Mouse (Mus musculus) MEL (cell line): Measurements from ENCODE around the gene Gm37240. TPM values are rescaled to one million over a fixed set of nuclear protein-coding genes. Genes with fewer than 3 reads are reported as not detected.

Experiments
- DNase-seq: peaks from one replicate; pipeline ENCODE4 v3.0.0; 2011; ENCODE audit warnings: low read depth, low spot score
- H3K27ac ChIP-seq: 2 replicates; pipeline ENCODE4 v1.5.1; 2012; ENCODE audit warnings: low read depth, mild to moderate bottlenecking, control low read depth, low read length, moderate library complexity; ENCODE audit not compliant: control insufficient read depth
- H3K27me3 ChIP-seq, 2 experiments: fragments of 150-350 bp in 1 of 2; sonication (generic) in 1 of 2; 2 replicates each; pipeline ENCODE4 v1.6.1; 2012; ENCODE audit warnings: low read length in 2 of 2, mild to moderate bottlenecking in 2 of 2, improper control_type of control experiment in 1 of 2, moderate library complexity in 1 of 2; ENCODE audit not compliant: insufficient read depth in 2 of 2, control insufficient read depth in 1 of 2
- H3K36me3 ChIP-seq, 2 experiments: 2 replicates each; pipeline ENCODE4 v1.6.1; 2012 to 2014; ENCODE audit warnings: low read length in 2 of 2, improper control_type of control experiment in 1 of 2, inconsistent platforms in 1 of 2, mild to moderate bottlenecking in 1 of 2; ENCODE audit not compliant: insufficient read depth in 2 of 2, control insufficient read depth in 1 of 2
- H3K4me1 ChIP-seq, 2 experiments: fragments of 150-350 bp in 1 of 2; sonication (generic) in 1 of 2; 2 replicates each; pipeline ENCODE4 v1.6.1; 2012; ENCODE audit warnings: low read length in 2 of 2, improper control_type of control experiment in 1 of 2, mild to moderate bottlenecking in 1 of 2; ENCODE audit not compliant: insufficient read depth in 2 of 2, control insufficient read depth in 1 of 2
- H3K4me3 ChIP-seq, 2 experiments: fragments of 150-350 bp in 1 of 2; sonication (generic) in 1 of 2; 2 replicates each; pipeline ENCODE4 v1.5.1; 2012; ENCODE audit warnings: low read depth in 2 of 2, low read length in 2 of 2, mild to moderate bottlenecking in 2 of 2, moderate library complexity in 2 of 2, control low read depth in 1 of 2, improper control_type of control experiment in 1 of 2; ENCODE audit not compliant: control insufficient read depth in 1 of 2, insufficient read depth in 1 of 2
- H3K79me2 ChIP-seq: 2 replicates; pipeline ENCODE4 v1.6.1; 2012; ENCODE audit warnings: mild to moderate bottlenecking, low read length, moderate library complexity; ENCODE audit not compliant: control insufficient read depth, poor library complexity, insufficient read depth
- H3K9ac ChIP-seq: 2 replicates; pipeline ENCODE4 v1.6.1; 2012; ENCODE audit warnings: low read depth, mild to moderate bottlenecking, control low read depth, low read length, moderate library complexity; ENCODE audit not compliant: control insufficient read depth, poor library complexity, severe bottlenecking
- H3K9me3 ChIP-seq: fragments of 150-350 bp; sonication (generic); replicated peaks from 2 replicates; pipeline ENCODE4 v1.6.1; 2012; ENCODE audit warnings: mild to moderate bottlenecking, low read length, improper control_type of control experiment, moderate library complexity; ENCODE audit not compliant: insufficient read depth
- BHLHE40 ChIP-seq: IDR thresholded peaks from 2 replicates; pipeline ENCODE4 v1.6.1; 2012; ENCODE audit warnings: low read depth, mild to moderate bottlenecking, inconsistent platforms, low read length, improper control_type of control experiment, borderline replicate concordance
- CHD1 ChIP-seq: IDR thresholded peaks from 2 replicates; pipeline ENCODE4 v1.6.1; 2012; ENCODE audit warnings: low read depth, mild to moderate bottlenecking, inconsistent platforms, low read length, improper control_type of control experiment
- CTCF ChIP-seq, 3 experiments: IDR thresholded peaks in 2 of 3; conservative IDR thresholded peaks in 1 of 3; 2 replicates each; pipeline ENCODE4 v1.5.1; 2011 to 2012; ENCODE audit warnings: low read length in 3 of 3, low read depth in 2 of 3, mild to moderate bottlenecking in 2 of 3, improper control_type of control experiment in 1 of 3, inconsistent platforms in 1 of 3, mixed read lengths in 1 of 3, moderate library complexity in 1 of 3; ENCODE audit not compliant: control insufficient read depth in 1 of 3, insufficient read depth in 1 of 3, poor library complexity in 1 of 3, severe bottlenecking in 1 of 3
- ELF1 ChIP-seq: IDR thresholded peaks from 2 replicates; pipeline ENCODE4 v1.6.1; 2014; ENCODE audit warnings: low read depth, mild to moderate bottlenecking, inconsistent platforms, low read length, improper control_type of control experiment, moderate library complexity
- EP300 ChIP-seq, 2 experiments: IDR thresholded peaks; 2 replicates each; pipeline ENCODE4 v1.6.1; 2011; ENCODE audit warnings: improper control_type of control experiment in 2 of 2, low read length in 2 of 2, low read depth in 1 of 2, mild to moderate bottlenecking in 1 of 2
- GATA1 ChIP-seq: IDR thresholded peaks from 2 replicates; pipeline ENCODE4 v1.6.1; 2011; ENCODE audit warnings: low read depth, low read length, improper control_type of control experiment
- KAT2A ChIP-seq: conservative IDR thresholded peaks from 2 replicates; pipeline ENCODE4 v1.6.1; 2012; ENCODE audit warnings: low read depth, low read length, improper control_type of control experiment, inconsistent platforms
- MAX ChIP-seq: IDR thresholded peaks from 2 replicates; pipeline ENCODE4 v1.6.1; 2011; ENCODE audit warnings: low read length, improper control_type of control experiment
- MEF2A ChIP-seq: IDR thresholded peaks from 2 replicates; pipeline ENCODE4 v1.6.1; 2014; ENCODE audit warnings: low read depth, mild to moderate bottlenecking, inconsistent platforms, low read length, improper control_type of control experiment; ENCODE audit not compliant: poor library complexity, insufficient replicate concordance, severe bottlenecking; ENCODE audit errors: extremely low read depth
- MYB ChIP-seq: IDR thresholded peaks from 2 replicates; pipeline ENCODE4 v1.6.1; 2011; ENCODE audit warnings: mild to moderate bottlenecking, low read depth, low read length, improper control_type of control experiment
- MYC ChIP-seq: IDR thresholded peaks from 2 replicates; pipeline ENCODE4 v1.6.1; 2011; ENCODE audit warnings: low read depth, mild to moderate bottlenecking, low read length, improper control_type of control experiment, moderate library complexity
- NELFE ChIP-seq: IDR thresholded peaks from 2 replicates; pipeline ENCODE4 v1.6.1; 2011; ENCODE audit warnings: low read depth, low read length, improper control_type of control experiment
- NRF1 ChIP-seq: IDR thresholded peaks from 2 replicates; pipeline ENCODE4 v1.6.1; 2014; ENCODE audit warnings: low read depth, mild to moderate bottlenecking, inconsistent platforms, low read length, improper control_type of control experiment, moderate library complexity; ENCODE audit not compliant: poor library complexity, insufficient read depth, severe bottlenecking
- POLR2AphosphoS2 ChIP-seq: IDR thresholded peaks from 2 replicates; pipeline ENCODE4 v1.6.1; 2011; ENCODE audit warnings: low read length, improper control_type of control experiment
- POLR2AphosphoS5 ChIP-seq: IDR thresholded peaks from 2 replicates; pipeline ENCODE4 v1.6.1; 2012; ENCODE audit warnings: low read depth, borderline replicate concordance, mild to moderate bottlenecking, inconsistent platforms, low read length, moderate library complexity, mixed read lengths
- RCOR1 ChIP-seq: IDR thresholded peaks from 2 replicates; pipeline ENCODE4 v1.6.1; 2012; ENCODE audit warnings: low read depth, mild to moderate bottlenecking, inconsistent platforms, low read length, improper control_type of control experiment
- TAL1 ChIP-seq: IDR thresholded peaks from 2 replicates; pipeline ENCODE4 v1.6.1; 2012; ENCODE audit warnings: mild to moderate bottlenecking, inconsistent platforms, low read length, moderate library complexity, mixed read lengths
- TBP ChIP-seq: IDR thresholded peaks from 2 replicates; pipeline ENCODE4 v1.8.0; 2011; ENCODE audit warnings: low read depth, low read length, improper control_type of control experiment
- TCF12 ChIP-seq: IDR thresholded peaks from 2 replicates; pipeline ENCODE4 v1.6.1; 2014; ENCODE audit warnings: low read depth, mild to moderate bottlenecking, inconsistent platforms, low read length, improper control_type of control experiment, moderate library complexity
- USF2 ChIP-seq, 2 experiments: IDR thresholded peaks; 2 replicates each; pipeline ENCODE4 v1.6.1; 2011 to 2012; ENCODE audit warnings: improper control_type of control experiment in 2 of 2, low read length in 2 of 2, borderline replicate concordance in 1 of 2, inconsistent platforms in 1 of 2, low read depth in 1 of 2, mild to moderate bottlenecking in 1 of 2; ENCODE audit not compliant: insufficient read depth in 1 of 2
- polyA plus RNA-seq, 2 experiments: library from polyadenylated mRNA; stranded (reverse) in 1 of 2; unstranded in 1 of 2; fragments of >175 nt in 1 of 2; fragments of >200 nt in 1 of 2; gene quantifications; 2 replicates each; pipeline versions ENCODE4 v1.2.1 to v1.2.4; 2012; ENCODE audit warnings: low replicate concordance in 2 of 2, low read depth in 1 of 2; ENCODE audit not compliant: insufficient read length in 2 of 2, insufficient read depth in 1 of 2, missing spikeins in 1 of 2
- total RNA-seq: library from RNA; depleted of rRNA; stranded (reverse); fragments of 300-350 nt; gene quantifications from 2 replicates; pipeline ENCODE4 v1.2.3, GENCODE M21; 2012

The Gm37240 gene
- total and polyA plus RNA-seq, 3 experiments: 0.04 TPM; not detected in 2

GRCm38 (mm10) chr3:85652727-85653665, 234.3 kb downstream of the Gm37240 start:
- H3K36me3 ChIP-seq: peaks cover 0 to 23% of the 10 kb centered on the region in 2 experiments; a peak in 2 of 4 replicates
- TF ChIP-seq MEF2A (no peak), CTCF (IDR thresholded peaks at IDR 0.05 in 2 of 3, conservative IDR thresholded peaks at IDR 0.05 in 1 of 3; ENCODE audit: control insufficient read depth in 1 of 3, insufficient read depth in 1 of 3, low read depth in 2 of 3, low read length in 3 of 3, poor library complexity in 1 of 3, severe bottlenecking in 1 of 3) (no peak), KAT2A (no peak), GATA1 (peak; percentile 40), CHD1 (no peak), RCOR1 (peak; percentile 29; the same call in 1 of the 2 replicates), EP300 (IDR thresholded peaks at IDR 0.05; ENCODE audit: low read depth in 1 of 2, low read length in 2 of 2) (0 out of 4 replicates have a peak, but pooled peaks of 1 of the 2 experiments have one; percentile 20)
- TF ChIP-seq, all 39 proteins: peak for 3

GRCm38 (mm10) chr3:85649176-85649575, 238.1 kb downstream of the Gm37240 start:
- no peak overlapping the region for H3K9ac ChIP-seq
- H3K79me2 ChIP-seq: no peaks in the 10 kb centered on the region
- no peak for DNase-seq
- H3K9me3 ChIP-seq: no peaks in the 10 kb centered on the region
- H3K27ac ChIP-seq: no peak overlapping the region
- H3K36me3 ChIP-seq: peaks cover 0 to 23% of the 10 kb centered on the region in 2 experiments; a peak in 2 of 4 replicates
- peaks cover 3 to 23% of the 10 kb centered on the region in 2 experiments for H3K4me1 ChIP-seq
- H3K27me3 ChIP-seq: no peaks in the 10 kb centered on the region
- no peak overlapping the region for H3K4me3 ChIP-seq
- TF ChIP-seq MYC (no peak), POLR2AphosphoS2 (no peak), MAX (no peak), NELFE (no peak), CTCF (IDR thresholded peaks at IDR 0.05 in 2 of 3, conservative IDR thresholded peaks at IDR 0.05 in 1 of 3; ENCODE audit: control insufficient read depth in 1 of 3, insufficient read depth in 1 of 3, low read depth in 2 of 3, low read length in 3 of 3, poor library complexity in 1 of 3, severe bottlenecking in 1 of 3) (no peak), EP300 (IDR thresholded peaks at IDR 0.05; ENCODE audit: low read depth in 1 of 2, low read length in 2 of 2) (no peak), ELF1 (no peak), POLR2AphosphoS5 (no peak), RCOR1 (no peak), GATA1 (no peak), NRF1 (no peak), CHD1 (no peak), MYB (no peak), TAL1 (no peak), TCF12 (no peak), TBP (no peak), USF2 (IDR thresholded peaks at IDR 0.05; ENCODE audit: borderline replicate concordance in 1 of 2, insufficient read depth in 1 of 2, low read depth in 1 of 2, low read length in 2 of 2) (no peak), BHLHE40 (no peak)

More at GRCm38 (mm10) chr3:85652727-85653665, 234.3 kb downstream of the Gm37240 start:
- no peaks in the 10 kb centered on the region for H3K79me2 ChIP-seq
- DNase-seq: peak; percentile 11
- H3K9ac ChIP-seq: no peak overlapping the region
- peaks cover 3 to 23% of the 10 kb centered on the region in 2 experiments for H3K4me1 ChIP-seq
- H3K9me3 ChIP-seq: no peaks in the 10 kb centered on the region
- no peak overlapping the region for H3K4me3 ChIP-seq
- H3K27ac ChIP-seq: no peak overlapping the region
- H3K27me3 ChIP-seq: no peaks in the 10 kb centered on the region
